Mouse (Mus musculus): Measurements from ENCODE around the gene Oit3. TPM values are rescaled to one million over a fixed set of nuclear protein-coding genes. Genes with fewer than 3 reads are reported as not detected.

Oit3 gene
- polyA plus RNA-seq (2015; fragmentation: Nextera tagmentation; extraction: Ambion mirVana): 5.4 and 5.6 TPM in 2 replicates

DNA sequence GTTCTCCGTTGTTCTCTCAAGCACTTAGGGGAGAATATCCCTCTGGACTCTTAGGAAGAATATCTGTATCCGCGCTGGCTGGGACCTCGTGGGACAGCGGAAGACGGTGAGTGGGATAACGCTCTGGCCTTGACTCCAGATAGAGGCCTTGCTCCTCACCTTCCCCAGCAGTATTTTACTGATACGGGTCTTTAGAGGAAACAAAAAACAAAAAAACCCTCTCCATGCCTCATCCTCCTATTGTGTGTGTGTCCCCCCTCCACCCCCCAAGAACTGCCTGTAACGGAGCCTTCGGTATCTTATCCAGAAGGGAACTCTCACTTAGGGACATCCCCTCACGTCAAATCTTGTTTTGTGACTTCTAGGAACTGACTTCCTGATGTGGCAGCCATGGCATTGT, at the start of gene Oit3:
Oit3 (minus strand) TSS at position 44 of the 400 bp plus-strand sequence.
- Histone ChIP-seq H3K36me3 (no peaks in the 10 kb centered on the region), H3K9ac (no peak within 1 kb of the TSS), H3K9me3 (no peaks in the 10 kb centered on the region), H3K27me3 (replicated peaks) (no peaks in the 10 kb centered on the region), H3K27ac (replicated peaks) (0 out of 2 replicates have a peak within 1 kb of the TSS, but pooled peaks have one; percentile 53), H3K4me1 (peaks cover 60% of the 10 kb centered on the region), H3K4me2 (no peak within 1 kb of the TSS), H3K4me3 (no peak within 1 kb of the TSS)
- no peak for ATAC-seq (ENCODE audit: extremely low read depth, insufficient number of reproducible peaks, low FRiP score, low TSS enrichment)
- 52% methylated on average over 11 of the region's 11 CpGs for WGBS

- H3K9ac ChIP-seq: no peak overlapping the region
- no peak overlapping the region for H3K4me3 ChIP-seq
- no peaks in the 10 kb centered on the region for H3K27me3 ChIP-seq (replicated peaks)
- H3K27ac ChIP-seq (replicated peaks): no peak overlapping the region
- H3K9me3 ChIP-seq: peaks cover 18% of the 10 kb centered on the region
- H3K4me1 ChIP-seq: peaks cover 9% of the 10 kb centered on the region
- H3K4me2 ChIP-seq: no peak overlapping the region
- WGBS: 86% methylated on average over 8 of the region's 8 CpGs
- ATAC-seq (ENCODE audit: extremely low read depth, insufficient number of reproducible peaks, low FRiP score, low TSS enrichment): no peak
- peaks cover 38% of the 10 kb centered on the region for H3K36me3 ChIP-seq
Observed at GRCm38 (mm10) chr10:59490920-59491319, 49.3 kb upstream of the Oit3 start.

GRCm38 (mm10) chr10:59489411-59489810, 47.8 kb upstream of the Oit3 start:
- H3K4me3 ChIP-seq: no peak overlapping the region
- no peak overlapping the region for H3K9ac ChIP-seq
- H3K4me2 ChIP-seq: no peak overlapping the region
- ATAC-seq (ENCODE audit: extremely low read depth, insufficient number of reproducible peaks, low FRiP score, low TSS enrichment): no peak
- no peaks in the 10 kb centered on the region for H3K27me3 ChIP-seq (replicated peaks)
- H3K4me1 ChIP-seq: peaks cover 7% of the 10 kb centered on the region
- WGBS: 87% methylated on average over 1 of the region's 1 CpGs
- peaks cover 38% of the 10 kb centered on the region for H3K36me3 ChIP-seq
- no peak overlapping the region for H3K27ac ChIP-seq (replicated peaks)
- peaks cover 18% of the 10 kb centered on the region for H3K9me3 ChIP-seq

DNA sequence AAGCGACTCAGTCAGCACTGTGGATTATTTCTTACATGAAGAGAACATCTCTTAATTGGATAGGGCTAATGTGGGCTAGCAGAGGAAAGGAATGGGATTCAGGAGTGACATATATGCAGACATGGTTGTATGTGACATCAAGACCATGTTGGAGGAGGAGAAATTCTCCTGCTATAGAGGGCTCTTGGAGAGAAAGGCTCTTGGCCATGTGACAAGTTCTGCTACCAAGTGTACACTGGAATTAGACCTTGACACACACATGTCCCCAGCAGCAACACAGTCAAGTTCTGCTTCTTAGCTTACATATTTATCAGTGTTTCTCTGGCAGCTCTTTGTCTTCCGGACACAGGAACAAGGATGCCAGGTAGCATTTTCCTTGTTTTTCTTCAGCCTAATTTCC, 45.8 kb upstream of the Oit3 start:
- Histone ChIP-seq H3K9ac (no peak overlapping the region), H3K4me1 (no peaks in the 10 kb centered on the region), H3K27ac (replicated peaks) (no peak overlapping the region), H3K36me3 (peaks cover 38% of the 10 kb centered on the region), H3K4me2 (no peak overlapping the region), H3K27me3 (replicated peaks) (no peaks in the 10 kb centered on the region), H3K9me3 (peaks cover 18% of the 10 kb centered on the region), H3K4me3 (no peak overlapping the region)
- no peak for ATAC-seq (ENCODE audit: extremely low read depth, insufficient number of reproducible peaks, low FRiP score, low TSS enrichment)
- WGBS: 83% methylated on average over 2 of the region's 2 CpGs

- Histone ChIP-seq H3K9ac (no peak overlapping the region), H3K27ac (replicated peaks) (no peak overlapping the region), H3K9me3 (peaks cover 3% of the 10 kb centered on the region; the same call in 1 of the 2 replicates), H3K36me3 (peaks cover 21% of the 10 kb centered on the region), H3K27me3 (replicated peaks) (no peaks in the 10 kb centered on the region), H3K4me2 (no peak overlapping the region), H3K4me1 (no peaks in the 10 kb centered on the region), H3K4me3 (no peak overlapping the region)
- WGBS: 76% methylated on average over 6 of the region's 6 CpGs
- ATAC-seq (ENCODE audit: extremely low read depth, insufficient number of reproducible peaks, low FRiP score, low TSS enrichment): no peak
Observed at GRCm38 (mm10) chr10:59484318-59484717, 42.7 kb upstream of the Oit3 start.

DNA sequence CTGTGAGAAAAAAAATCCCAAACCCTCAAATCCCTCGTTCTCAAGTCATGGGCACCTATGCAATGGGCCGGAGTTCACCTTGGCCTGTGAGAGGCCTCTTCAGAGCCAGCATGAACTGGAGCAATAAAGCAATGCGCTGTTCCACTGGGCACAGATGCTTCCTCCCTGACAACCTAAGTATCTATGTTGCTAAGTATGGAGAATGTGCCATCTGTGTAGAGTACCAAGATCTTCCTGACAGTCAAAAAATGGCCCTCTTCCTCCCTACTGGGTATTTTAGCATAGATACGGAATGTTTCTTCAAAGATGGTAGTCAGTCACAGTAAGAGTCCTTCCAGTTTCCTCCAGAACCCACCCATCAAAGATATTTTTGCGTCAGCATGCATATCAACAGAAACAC, 39.8 kb upstream of the Oit3 start:
- Histone ChIP-seq H3K4me2 (no peak overlapping the region), H3K27ac (replicated peaks) (no peak overlapping the region), H3K27me3 (replicated peaks) (no peaks in the 10 kb centered on the region), H3K4me1 (no peaks in the 10 kb centered on the region), H3K4me3 (no peak overlapping the region), H3K36me3 (peaks cover 10% of the 10 kb centered on the region), H3K9me3 (no peaks in the 10 kb centered on the region; the same call in none of the 2 replicates), H3K9ac (no peak overlapping the region)
- ATAC-seq (ENCODE audit: extremely low read depth, insufficient number of reproducible peaks, low FRiP score, low TSS enrichment): no peak
- WGBS: 86% methylated on average over 5 of the region's 5 CpGs

DNA sequence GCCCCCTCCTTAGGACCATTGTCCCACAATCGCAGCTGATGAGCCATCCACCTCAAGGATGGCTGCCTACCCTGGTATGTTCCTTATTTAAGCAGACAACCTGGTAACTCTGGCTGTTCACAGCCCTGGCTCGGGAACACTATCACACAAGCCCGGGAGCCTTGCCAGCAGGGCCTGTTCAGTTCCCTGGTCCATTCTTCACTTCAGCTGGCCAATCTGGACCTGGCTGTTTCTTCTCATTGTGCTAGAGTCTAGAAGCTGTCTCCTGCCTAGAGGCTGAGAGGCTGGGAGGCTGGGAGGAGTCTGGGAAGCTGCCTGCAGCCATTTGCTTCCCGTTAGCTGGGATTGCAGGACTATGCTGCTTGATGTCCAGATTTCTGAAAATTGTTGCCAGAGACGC, 28.9 kb upstream of the Oit3 start:
- Histone ChIP-seq H3K4me1 (peaks cover 39% of the 10 kb centered on the region), H3K9ac (no peak overlapping the region), H3K36me3 (peaks cover 11% of the 10 kb centered on the region; the same call in 1 of the 2 replicates), H3K27ac (replicated peaks) (peak overlapping the region; percentile 58), H3K9me3 (no peaks in the 10 kb centered on the region), H3K4me3 (no peak overlapping the region), H3K27me3 (replicated peaks) (no peaks in the 10 kb centered on the region), H3K4me2 (no peak overlapping the region)
- WGBS: 52% methylated on average over 5 of the region's 5 CpGs
- ATAC-seq (ENCODE audit: extremely low read depth, insufficient number of reproducible peaks, low FRiP score, low TSS enrichment): no peak

DNA sequence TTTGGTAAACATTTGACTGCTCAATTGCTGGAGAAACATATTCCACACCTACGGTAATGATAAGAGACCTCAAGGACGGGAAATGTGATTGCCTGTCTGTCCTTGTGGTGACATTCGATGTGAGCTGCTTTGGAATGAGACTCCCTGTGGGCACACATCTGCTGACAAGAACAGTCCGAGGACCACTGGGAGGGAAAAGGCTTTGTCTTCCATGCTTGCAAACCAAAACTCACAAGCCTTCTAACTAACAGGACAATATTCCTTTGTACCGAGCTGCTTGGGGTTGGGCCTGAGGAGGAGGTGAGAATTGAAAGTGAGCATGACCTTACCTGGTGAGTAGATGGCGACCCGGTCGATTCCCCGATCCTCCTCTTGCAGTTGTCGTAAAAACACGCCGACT, 25.7 kb upstream of the Oit3 start:
- H3K9me3 ChIP-seq: no peaks in the 10 kb centered on the region
- 65% methylated on average over 12 of the region's 12 CpGs for WGBS
- H3K4me2 ChIP-seq: no peak overlapping the region; the same call in 1 of the 2 replicates
- no peak for ATAC-seq (ENCODE audit: extremely low read depth, insufficient number of reproducible peaks, low FRiP score, low TSS enrichment)
- H3K4me3 ChIP-seq: no peak overlapping the region
- peaks cover 21% of the 10 kb centered on the region; the same call in 1 of the 2 replicates for H3K36me3 ChIP-seq
- no peak overlapping the region for H3K27ac ChIP-seq (replicated peaks)
- H3K4me1 ChIP-seq: peaks cover 45% of the 10 kb centered on the region
- no peak overlapping the region for H3K9ac ChIP-seq
- no peaks in the 10 kb centered on the region for H3K27me3 ChIP-seq (replicated peaks)

- no peak overlapping the region for H3K27ac ChIP-seq (replicated peaks)
- H3K9me3 ChIP-seq: no peaks in the 10 kb centered on the region
- ATAC-seq (ENCODE audit: extremely low read depth, insufficient number of reproducible peaks, low FRiP score, low TSS enrichment): no peak
- peaks cover 21% of the 10 kb centered on the region; the same call in 1 of the 2 replicates for H3K36me3 ChIP-seq
- H3K4me2 ChIP-seq: no peak overlapping the region
- H3K27me3 ChIP-seq (replicated peaks): no peaks in the 10 kb centered on the region
- WGBS: 84% methylated on average over 4 of the region's 4 CpGs
- H3K4me1 ChIP-seq: peaks cover 42% of the 10 kb centered on the region
- H3K4me3 ChIP-seq: no peak overlapping the region
- no peak overlapping the region for H3K9ac ChIP-seq
Observed at GRCm38 (mm10) chr10:59466626-59467025, 25.0 kb upstream of the Oit3 start.

- no peak overlapping the region for H3K4me2 ChIP-seq
- no peak for ATAC-seq (ENCODE audit: extremely low read depth, insufficient number of reproducible peaks, low FRiP score, low TSS enrichment)
- H3K4me1 ChIP-seq: peaks cover 35% of the 10 kb centered on the region
- no peaks in the 10 kb centered on the region for H3K27me3 ChIP-seq (replicated peaks)
- no peaks in the 10 kb centered on the region for H3K9me3 ChIP-seq
- no peak overlapping the region for H3K9ac ChIP-seq
- H3K36me3 ChIP-seq: peaks cover 21% of the 10 kb centered on the region; the same call in 1 of the 2 replicates
- H3K27ac ChIP-seq (replicated peaks): no peak overlapping the region
- 85% methylated on average over 3 of the region's 3 CpGs for WGBS
- no peak overlapping the region for H3K4me3 ChIP-seq
Observed at GRCm38 (mm10) chr10:59465546-59465945, 24.0 kb upstream of the Oit3 start.

DNA sequence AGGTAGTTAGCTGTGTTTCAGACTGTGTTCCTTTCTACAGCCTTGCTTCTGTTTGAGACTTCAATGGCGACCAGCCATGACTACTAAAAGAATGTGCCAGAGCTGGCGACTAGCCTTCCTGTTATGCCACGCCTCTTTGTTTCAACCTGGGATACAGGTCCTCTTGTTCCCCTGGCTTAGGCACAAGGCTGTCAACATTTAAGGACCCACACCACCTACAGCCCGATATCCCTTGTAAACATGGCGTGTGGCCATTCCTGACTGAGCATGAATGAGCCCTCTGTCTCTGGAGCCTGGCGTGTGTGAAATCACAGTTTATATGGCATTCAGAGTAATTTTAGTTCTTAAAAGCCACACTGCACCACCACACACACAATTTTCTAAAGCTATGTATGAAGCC, 20.7 kb upstream of the Oit3 start:
- no peak overlapping the region for H3K4me3 ChIP-seq
- ATAC-seq (ENCODE audit: extremely low read depth, insufficient number of reproducible peaks, low FRiP score, low TSS enrichment): no peak
- 81% methylated on average over 6 of the region's 6 CpGs for WGBS
- H3K4me2 ChIP-seq: no peak overlapping the region
- no peak overlapping the region for H3K27ac ChIP-seq (replicated peaks)
- no peaks in the 10 kb centered on the region for H3K27me3 ChIP-seq (replicated peaks)
- peaks cover 14% of the 10 kb centered on the region for H3K4me1 ChIP-seq
- H3K9ac ChIP-seq: no peak overlapping the region
- no peaks in the 10 kb centered on the region for H3K9me3 ChIP-seq
- H3K36me3 ChIP-seq: peaks cover 20% of the 10 kb centered on the region; the same call in 1 of the 2 replicates

DNA sequence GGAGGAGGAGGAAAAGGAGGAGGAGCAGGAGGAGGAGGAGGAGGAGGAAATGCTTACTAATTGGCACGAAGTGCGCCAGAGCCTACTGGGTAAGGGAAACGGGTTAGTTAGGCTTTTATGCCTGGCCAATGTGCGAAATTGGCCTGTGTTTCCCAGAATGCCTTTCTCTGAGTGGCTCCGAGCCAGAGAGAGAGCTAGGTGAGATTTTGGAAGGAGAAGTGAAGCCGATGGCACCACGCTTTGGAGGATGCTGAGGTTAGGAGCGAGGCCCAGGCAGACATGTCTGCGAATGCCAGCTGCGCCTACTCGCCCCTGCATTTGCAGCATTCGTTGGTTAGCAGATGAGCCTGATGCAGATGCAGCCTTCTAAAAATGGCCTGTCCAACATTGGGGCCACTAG, 18.2 kb upstream of the Oit3 start:
- ATAC-seq (ENCODE audit: extremely low read depth, insufficient number of reproducible peaks, low FRiP score, low TSS enrichment): no peak
- Histone ChIP-seq H3K27me3 (replicated peaks) (no peaks in the 10 kb centered on the region), H3K4me1 (peaks cover 6% of the 10 kb centered on the region; the same call in 1 of the 2 replicates), H3K9me3 (no peaks in the 10 kb centered on the region), H3K27ac (replicated peaks) (no peak overlapping the region), H3K36me3 (peaks cover 24% of the 10 kb centered on the region), H3K9ac (no peak overlapping the region), H3K4me3 (no peak overlapping the region), H3K4me2 (no peak overlapping the region)
- WGBS: 89% methylated on average over 12 of the region's 12 CpGs

Measured in heart, embryonic 13.5 days (tissue).